Mouse (Mus musculus) liver, embryonic 14.5 days (tissue): Measurements from ENCODE around the gene Erbb2. TPM values are rescaled to one million over a fixed set of nuclear protein-coding genes. Genes with fewer than 3 reads are reported as not detected.

Experiments used
- ATAC-seq: fragments of 200-750 bp; cut with Nextera tagmentation; 2 replicates; pipeline ENCODE4 v1.8.0; 2017; ENCODE audit warnings: moderate number of reproducible peaks, mild to moderate bottlenecking, moderate library complexity; ENCODE audit not compliant: insufficient read depth
- DNase-seq, 3 experiments: peaks; one replicate each; pipeline ENCODE4 v3.0.0-alpha.2; 2012 to 2013; ENCODE audit warnings: low read depth in 3 of 3, low spot score in 3 of 3
- H3K27ac ChIP-seq: fragments of 300-500 bp; sonication (generic); 2 replicates; pipeline ENCODE4 v1.5.1; 2014; ENCODE audit warnings: moderate library complexity, mild to moderate bottlenecking, control low read depth, inconsistent platforms
- H3K27me3 ChIP-seq: fragments of 300-500 bp; sonication (generic); 2 replicates; pipeline ENCODE4 v1.6.1; 2014; ENCODE audit warnings: mild to moderate bottlenecking, low read length, moderate library complexity; ENCODE audit not compliant: control insufficient read depth, insufficient read depth
- H3K36me3 ChIP-seq: fragments of 300-500 bp; sonication (generic); replicated peaks from 2 replicates; pipeline ENCODE4 v1.6.1; 2014; ENCODE audit warnings: low read depth; ENCODE audit not compliant: control insufficient read depth, insufficient read depth
- H3K4me1 ChIP-seq, 2 experiments: fragments of 200-500 bp in 1 of 2; fragments of 300-500 bp in 1 of 2; sonication (generic) in 1 of 2; replicated peaks; 2 replicates each; pipeline ENCODE4 v1.6.1; 2012 to 2014; ENCODE audit warnings: antibody characterized with exemption in 1 of 2, inconsistent platforms in 1 of 2, low read length in 1 of 2; ENCODE audit not compliant: control insufficient read depth in 2 of 2, insufficient read depth in 2 of 2
- H3K4me2 ChIP-seq: fragments of 300-500 bp; sonication (generic); 2 replicates; pipeline ENCODE4 v1.6.1; 2014; ENCODE audit warnings: low read depth, mild to moderate bottlenecking, control low read depth, moderate library complexity
- H3K4me3 ChIP-seq, 2 experiments: fragments of 200-500 bp in 1 of 2; fragments of 300-500 bp in 1 of 2; sonication (generic) in 1 of 2; 2 replicates each; pipeline ENCODE4 v1.5.1; 2012 to 2014; ENCODE audit warnings: low read depth in 2 of 2, low read length in 2 of 2, mild to moderate bottlenecking in 2 of 2, control low read depth in 1 of 2, inconsistent platforms in 1 of 2, moderate library complexity in 1 of 2; ENCODE audit not compliant: insufficient read depth in 1 of 2
- H3K9ac ChIP-seq: fragments of 300-500 bp; sonication (generic); replicated peaks from 2 replicates; pipeline ENCODE4 v1.6.1; 2014; ENCODE audit warnings: mild to moderate bottlenecking, control low read depth, moderate library complexity
- H3K9me3 ChIP-seq: fragments of 300-500 bp; sonication (generic); 2 replicates; pipeline ENCODE4 v1.6.1; 2016; ENCODE audit warnings: low read length, mixed read lengths; ENCODE audit not compliant: control insufficient read depth
- CTCF ChIP-seq: IDR thresholded peaks from 2 replicates; pipeline ENCODE4 v1.5.1; 2016; ENCODE audit warnings: antibody characterized with exemption, low read depth, control low read depth
- EP300 ChIP-seq: IDR thresholded peaks from 2 replicates; pipeline ENCODE4 v1.6.1; 2016; ENCODE audit warnings: antibody characterized with exemption, low read depth
- WGBS: fragments of 180-500 bp; shearing (Covaris S2); extraction: QIAGEN DNeasy Blood & Tissue Kit; methylation state at CpG from one replicate; pipeline ENCODE4 v1.1.7; 2014; ENCODE audit not compliant: insufficient replicate concordance; 5-methylcytosine and 5-hydroxymethylcytosine counted together
- polyA plus RNA-seq, 2 experiments: library from polyadenylated mRNA; depleted of rRNA in 1 of 2; stranded (reverse) in 1 of 2; unstranded in 1 of 2; fragments of >200 nt; fragmentation: Nextera tagmentation in 1 of 2; extraction: Ambion mirVana in 1 of 2; gene quantifications; 2 replicates each; pipeline versions ENCODE4 v1.2.1 to v1.2.3; 2012 to 2014

Gene Erbb2
- polyA plus RNA-seq, 2 experiments = 1.1 to 1.6 TPM

- no peak for TF ChIP-seq EP300
- TF ChIP-seq CTCF = peak; percentile 97
- WGBS = 2% methylated on average over 43 of the region's 43 CpGs
- peak; percentile 83 for ATAC-seq
- no peaks in the 10 kb centered on the region for H3K27me3 ChIP-seq
- no peaks in the 10 kb centered on the region for H3K36me3 ChIP-seq
- H3K9ac ChIP-seq = peak within 1 kb of the TSS; percentile 58
- H3K27ac ChIP-seq = no peak within 1 kb of the TSS
- peaks cover 0 to 7% of the 10 kb centered on the region in 2 experiments; a peak in 3 of 4 replicates for H3K4me1 ChIP-seq
- no peaks in the 10 kb centered on the region for H3K9me3 ChIP-seq
- peak within 1 kb of the TSS; percentile 79 to 94 for H3K4me3 ChIP-seq
- peak within 1 kb of the TSS; percentile 71 for H3K4me2 ChIP-seq
- peak; percentile 73 to 75 (median 75) for DNase-seq
Observed at GRCm38 (mm10) chr11:98438331-98439158, 26.3 kb downstream of the Erbb2 start, which contains the start of gene Mien1. Gene Mien1, minus strand, starts transcription at chr11:98438991.

- Histone ChIP-seq H3K9ac (no peak overlapping the region), H3K4me1 (peaks cover 0 to 7% of the 10 kb centered on the region in 2 experiments; a peak in 2 of 4 replicates), H3K9me3 (no peaks in the 10 kb centered on the region), H3K27me3 (peaks cover 26% of the 10 kb centered on the region), H3K27ac (no peak overlapping the region), H3K36me3 (no peaks in the 10 kb centered on the region), H3K4me2 (no peak overlapping the region), H3K4me3 (no peak overlapping the region)
- 75% methylated on average over 1 of the region's 1 CpGs for WGBS
- ATAC-seq (no peak), DNase-seq (no peak)
- TF ChIP-seq CTCF (no peak), EP300 (no peak)
Observed at GRCm38 (mm10) chr11:98443688-98444087, 31.4 kb downstream of the Erbb2 start.

GRCm38 (mm10) chr11:98445238-98445637, 33.0 kb downstream of the Erbb2 start:
- no peak for ATAC-seq
- DNase-seq = no peak
- Histone ChIP-seq H3K36me3 (no peaks in the 10 kb centered on the region), H3K27me3 (peaks cover 26% of the 10 kb centered on the region), H3K4me2 (no peak overlapping the region), H3K4me1 (peaks cover 0 to 7% of the 10 kb centered on the region in 2 experiments; a peak in 2 of 4 replicates), H3K9ac (no peak overlapping the region), H3K4me3 (no peak overlapping the region), H3K9me3 (no peaks in the 10 kb centered on the region), H3K27ac (no peak overlapping the region; the same call in 1 of the 2 replicates)
- WGBS = 6% methylated on average over 1 of the region's 1 CpGs
- TF ChIP-seq CTCF = no peak
- TF ChIP-seq EP300 = no peak

- DNase-seq (no peak), ATAC-seq (no peak)
- no peak overlapping the region for H3K9ac ChIP-seq
Observed at GRCm38 (mm10) chr11:98445679-98446078, 33.4 kb downstream of the Erbb2 start.

GRCm38 (mm10) chr11:98446213-98446561, 33.9 kb downstream of the Erbb2 start, which contains the start of gene Grb7:
Gene Grb7, plus strand, starts transcription at chr11:98446394.
- no peak for TF ChIP-seq CTCF
- no peak for TF ChIP-seq EP300
- no peak for DNase-seq
- H3K4me2 ChIP-seq = peak within 1 kb of the TSS; percentile 13
- peak within 1 kb of the TSS; percentile 36 to 50 for H3K4me3 ChIP-seq
- no peaks in the 10 kb centered on the region for H3K36me3 ChIP-seq
- 7% methylated on average over 5 of the region's 5 CpGs for WGBS
- H3K9ac ChIP-seq = peak within 1 kb of the TSS; percentile 13; the same call in 1 of the 2 replicates
- H3K9me3 ChIP-seq = no peaks in the 10 kb centered on the region
- peak; percentile 41 for ATAC-seq
- H3K27me3 ChIP-seq = peaks cover 26% of the 10 kb centered on the region
- H3K27ac ChIP-seq = peak within 1 kb of the TSS; percentile 37
- peaks cover 0 to 7% of the 10 kb centered on the region in 2 experiments; a peak in 2 of 4 replicates for H3K4me1 ChIP-seq

More at GRCm38 (mm10) chr11:98445679-98446078, 33.4 kb downstream of the Erbb2 start:
- Histone ChIP-seq H3K36me3 (no peaks in the 10 kb centered on the region), H3K27me3 (peaks cover 26% of the 10 kb centered on the region), H3K27ac (peak overlapping the region; percentile 31; the same call in 1 of the 2 replicates), H3K9me3 (no peaks in the 10 kb centered on the region), H3K4me2 (0 out of 2 replicates have a peak overlapping the region, but pooled peaks have one; percentile 13), H3K4me1 (peaks cover 0 to 7% of the 10 kb centered on the region in 2 experiments; a peak in 2 of 4 replicates), H3K4me3 (no peak overlapping the region)
- TF ChIP-seq CTCF (no peak), EP300 (no peak)
- WGBS = 30% methylated on average over 4 of the region's 4 CpGs
